In genomic region chr6:97506141-97506650, GRCm38 (mm10) we compare ENCODE assay signal across 8 mouse cellular contexts.
A peak's percentile ranks its signal among the peaks of the same experiment; 100 is the strongest.
DNase-seq lines count a peak whose midpoint lies in the region; ATAC-seq and TF ChIP-seq lines count a peak whose summit lies in the region.

No protein-coding gene starts in this region.

- DNase-seq in brain, embryonic 14.5 days (ENCODE audit: low read depth), result peak; percentile 95
- peak; percentile 52 to 68 for DNase-seq in gastrocnemius, adult 8-10 months (ENCODE audit: low spot score in 2 of 2)
- DNase-seq in intestine, embryonic 14.5 days (ENCODE audit: low spot score), result peak; percentile 63
- peak; percentile 67 to 73 for DNase-seq in left cerebral cortex, postnatal 14 days (ENCODE audit: low spot score in 2 of 2)
- peak; percentile 54 for DNase-seq in ovary, postnatal 10 days (ENCODE audit: low spot score)
- DNase-seq in thymus, adult 18-20 months, result no peak

- peaks cover 17% of the 10 kb centered on the region; the same call in 1 of the 2 replicates for H3K4me1 ChIP-seq in forebrain, embryonic 13.5 days
- H3K4me1 ChIP-seq in forebrain, embryonic 12.5 days, result no peaks in the 10 kb centered on the region
- peaks cover 12% of the 10 kb centered on the region for H3K4me1 ChIP-seq in intestine, embryonic 14.5 days (replicated peaks; ENCODE audit: control insufficient read depth, insufficient read depth, low read length)

- no peak for TF ChIP-seq CTCF in brain, embryonic 14.5 days (IDR thresholded peaks at IDR 0.05; ENCODE audit: borderline replicate concordance, extremely low read depth, insufficient read depth, insufficient read length)

- no peak overlapping the region; the same call in 1 of the 2 replicates for H3K27ac ChIP-seq in forebrain, embryonic 13.5 days
- H3K27ac ChIP-seq in forebrain, embryonic 12.5 days, result no peak overlapping the region
- no peak overlapping the region for H3K27ac ChIP-seq in intestine, embryonic 14.5 days (ENCODE audit: low read depth)

- 47% methylated on average over 15 of the region's 15 CpGs for WGBS in forebrain, embryonic 13.5 days
- 65% methylated on average over 15 of the region's 15 CpGs for WGBS in forebrain, embryonic 12.5 days
- WGBS in intestine, embryonic 14.5 days, result 17% methylated on average over 15 of the region's 15 CpGs

- ATAC-seq in forebrain, embryonic 13.5 days, result peak; percentile 89
- ATAC-seq in forebrain, embryonic 12.5 days (ENCODE audit: low FRiP score), result no peak
- ATAC-seq in intestine, embryonic 14.5 days (replicated peaks; ENCODE audit: low FRiP score, low TSS enrichment, low read depth), result 0 out of 2 replicates have a peak, but pooled peaks have one; percentile 27

- 0 out of 2 replicates have a peak overlapping the region, but pooled peaks have one; percentile 10 for H3K4me2 ChIP-seq in forebrain, embryonic 13.5 days
- no peak overlapping the region for H3K4me2 ChIP-seq in forebrain, embryonic 12.5 days
- H3K4me2 ChIP-seq in intestine, embryonic 14.5 days (ENCODE audit: low read length), result peak overlapping the region; percentile 23; the same call in 1 of the 2 replicates

- H3K36me3 ChIP-seq in forebrain, embryonic 13.5 days (ENCODE audit: poor library complexity, severe bottlenecking), result no peaks in the 10 kb centered on the region
- no peaks in the 10 kb centered on the region for H3K36me3 ChIP-seq in forebrain, embryonic 12.5 days (replicated peaks)
- no peaks in the 10 kb centered on the region for H3K36me3 ChIP-seq in intestine, embryonic 14.5 days (ENCODE audit: control insufficient read depth, insufficient read depth, low read length)

- H3K4me3 ChIP-seq in forebrain, embryonic 13.5 days, result no peak overlapping the region
- no peak overlapping the region for H3K4me3 ChIP-seq in forebrain, embryonic 12.5 days (replicated peaks)
- H3K4me3 ChIP-seq in intestine, embryonic 14.5 days (ENCODE audit: low read depth, low read length), result no peak overlapping the region

- no peaks in the 10 kb centered on the region for H3K9me3 ChIP-seq in forebrain, embryonic 13.5 days (replicated peaks)
- H3K9me3 ChIP-seq in forebrain, embryonic 12.5 days, result no peaks in the 10 kb centered on the region
- no peaks in the 10 kb centered on the region for H3K9me3 ChIP-seq in intestine, embryonic 14.5 days (ENCODE audit: control insufficient read depth, low read length)

- intact Hi-C loops in left cerebral cortex, postnatal 14 days (cut with DNase I), result loop anchor here (2.0 to 5.0 kb wide), 2 partner anchors 51 to 229 kb away; no protein-coding TSS in a partner anchor

- no peak for TF ChIP-seq POLR2A in brain, embryonic 14.5 days (IDR thresholded peaks at IDR 0.05; ENCODE audit: borderline replicate concordance, extremely low read depth, insufficient read depth, insufficient read length, poor library complexity, severe bottlenecking)

- H3K9ac ChIP-seq in forebrain, embryonic 13.5 days, result no peak overlapping the region
- no peak overlapping the region for H3K9ac ChIP-seq in forebrain, embryonic 12.5 days
- H3K9ac ChIP-seq in intestine, embryonic 14.5 days (ENCODE audit: low read length), result no peak overlapping the region

- no peaks in the 10 kb centered on the region for H3K27me3 ChIP-seq in forebrain, embryonic 13.5 days
- H3K27me3 ChIP-seq in forebrain, embryonic 12.5 days, result no peaks in the 10 kb centered on the region
- no peaks in the 10 kb centered on the region for H3K27me3 ChIP-seq in intestine, embryonic 14.5 days (replicated peaks; ENCODE audit: control insufficient read depth, insufficient read depth, low read length)

Comparison
In these comparisons a context has a peak if more than half of its experiments do, and no peak if none do; other contexts are left out.
1. DNase-seq: peak in brain, embryonic 14.5 days (single experiment), gastrocnemius, adult 8-10 months (2 of 2), intestine, embryonic 14.5 days (single experiment), left cerebral cortex, postnatal 14 days (2 of 2) and ovary, postnatal 10 days (single experiment); none in thymus, adult 18-20 months (0 of 2).